Mouse (Mus musculus): Measurements from ENCODE around the gene Ncbp2. TPM values are rescaled to one million over a fixed set of nuclear protein-coding genes. Genes with fewer than 3 reads are reported as not detected.

Ncbp2 gene
- polyA plus RNA-seq (2016; fragmentation: Nextera tagmentation; extraction: Ambion mirVana): 57.0 and 57.2 TPM in 2 replicates

GRCm38 (mm10) chr16:31948345-31948774 lies at the start of gene Ncbp2, which contains the start of gene 0610012G03Rik:
Ncbp2 (plus strand) TSS chr16:31948513.
0610012G03Rik (minus strand) TSS chr16:31948494.
- peaks cover 43% of the 10 kb centered on the region for H3K4me1 ChIP-seq
- peak within 1 kb of the TSS; percentile 87 for H3K4me2 ChIP-seq
- peak within 1 kb of the TSS; percentile 90 for H3K9ac ChIP-seq
- no peaks in the 10 kb centered on the region for H3K9me3 ChIP-seq (replicated peaks)
- ATAC-seq: peak; percentile 88
- H3K27me3 ChIP-seq (replicated peaks): no peaks in the 10 kb centered on the region
- peaks cover 44% of the 10 kb centered on the region for H3K36me3 ChIP-seq
- peak within 1 kb of the TSS; percentile 85 for H3K4me3 ChIP-seq
- peak within 1 kb of the TSS; percentile 87 for H3K27ac ChIP-seq
- under 1% methylated on average over 55 of the region's 55 CpGs for WGBS (ENCODE audit: insufficient replicate concordance)

DNA sequence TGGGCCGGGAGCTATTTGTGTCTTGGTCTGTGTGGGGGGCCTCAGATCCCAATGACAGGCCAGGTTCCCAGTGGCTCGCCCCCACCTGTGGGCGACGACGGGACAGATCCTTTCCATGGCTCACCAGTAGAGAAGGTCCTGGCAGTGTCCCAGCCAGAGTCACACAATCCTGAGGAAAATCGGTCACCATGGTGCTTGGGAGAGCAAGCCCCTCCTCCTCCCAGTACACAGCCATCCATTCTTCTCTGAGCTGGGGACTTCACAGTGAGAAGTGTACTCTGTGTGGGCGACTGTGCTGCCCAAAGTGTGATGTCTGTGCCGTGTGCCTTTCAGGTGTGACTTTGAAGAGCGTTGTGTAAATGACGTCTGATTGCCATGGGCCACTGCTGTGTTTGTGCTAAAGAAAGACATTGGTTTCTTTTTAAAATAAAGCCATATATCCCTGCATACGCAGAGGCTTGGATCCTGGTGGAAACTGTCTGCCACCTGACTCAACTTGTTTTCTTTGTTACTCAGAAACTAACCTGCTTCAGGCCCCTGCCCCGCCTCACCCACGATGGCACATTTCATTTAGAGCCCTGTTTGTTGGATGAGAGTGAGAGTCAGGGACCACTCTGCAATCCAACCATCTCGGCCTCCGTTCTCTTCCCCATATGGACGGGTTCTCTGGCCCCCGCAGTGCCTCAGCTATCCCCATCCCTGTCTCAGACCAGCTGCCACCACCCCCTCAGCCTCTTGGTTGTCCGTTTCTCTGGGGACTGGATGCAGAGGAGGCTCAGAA lies 49.6 kb upstream of the Ncbp2 start:
- no peaks in the 10 kb centered on the region for H3K36me3 ChIP-seq
- no peak overlapping the region for H3K27ac ChIP-seq
- no peak overlapping the region for H3K4me2 ChIP-seq
- H3K4me1 ChIP-seq: no peaks in the 10 kb centered on the region
- no peak overlapping the region for H3K9ac ChIP-seq
- H3K9me3 ChIP-seq (replicated peaks): 0 out of 2 replicates have a peak, but pooled peaks cover 4% of the 10 kb centered on the region
- WGBS (ENCODE audit: insufficient replicate concordance): 79% methylated on average over 18 of the region's 18 CpGs
- ATAC-seq: no peak
- no peak overlapping the region for H3K4me3 ChIP-seq
- no peaks in the 10 kb centered on the region; the same call in 1 of the 2 replicates for H3K27me3 ChIP-seq (replicated peaks)

DNA sequence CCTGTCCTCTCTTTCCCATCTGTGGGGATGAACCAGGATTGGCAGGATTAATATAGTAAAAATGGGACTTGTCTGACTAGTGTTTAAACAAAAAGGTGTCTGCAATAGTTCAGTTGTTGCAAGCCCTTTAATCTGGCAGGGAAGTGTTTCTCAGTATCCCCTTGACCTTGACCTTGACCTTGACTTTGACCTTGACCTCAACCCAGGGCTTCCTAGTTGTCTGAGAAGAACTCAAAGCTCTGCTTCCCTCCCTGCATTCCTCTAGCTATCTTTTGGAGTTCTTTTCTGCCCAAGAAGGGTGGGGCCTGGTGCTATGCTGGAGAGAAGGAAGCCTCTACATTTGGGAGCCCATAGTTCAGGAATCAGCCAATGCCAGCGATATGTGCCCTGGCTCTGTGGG lies 46.4 kb upstream of the Ncbp2 start:
- ATAC-seq: no peak

DNA sequence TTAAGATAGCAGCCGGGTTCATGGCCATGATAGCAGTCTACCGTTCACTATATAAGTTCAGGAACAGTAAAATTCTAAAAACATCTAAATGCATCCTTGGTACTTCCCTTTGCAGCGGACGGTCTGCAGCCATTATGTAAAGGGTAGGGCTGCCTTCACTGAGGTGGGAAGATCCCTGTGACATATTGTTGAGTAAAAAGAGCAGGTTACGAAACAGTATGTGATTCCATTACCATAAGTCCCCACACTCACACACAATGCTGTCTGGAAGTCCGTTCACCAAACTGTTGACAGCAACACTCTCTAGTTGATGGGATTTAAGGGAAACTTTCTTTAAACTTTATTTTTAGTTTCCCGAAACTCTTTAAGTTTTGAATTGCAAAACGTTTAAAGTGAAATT lies 45.1 kb upstream of the Ncbp2 start:
- peaks cover 13% of the 10 kb centered on the region for H3K4me1 ChIP-seq
- H3K27ac ChIP-seq: no peak overlapping the region
- WGBS (ENCODE audit: insufficient replicate concordance): 73% methylated on average over 8 of the region's 8 CpGs
- no peaks in the 10 kb centered on the region for H3K36me3 ChIP-seq
- H3K4me3 ChIP-seq: no peak overlapping the region
- ATAC-seq: no peak
- no peak overlapping the region for H3K9ac ChIP-seq
- H3K27me3 ChIP-seq (replicated peaks): peaks cover 12% of the 10 kb centered on the region; the same call in 1 of the 2 replicates
- 0 out of 2 replicates have a peak, but pooled peaks cover 4% of the 10 kb centered on the region for H3K9me3 ChIP-seq (replicated peaks)
- H3K4me2 ChIP-seq: no peak overlapping the region

More for the DNA sequence above, 46.4 kb upstream of the Ncbp2 start:
- H3K9ac ChIP-seq: no peak overlapping the region
- no peak overlapping the region for H3K27ac ChIP-seq
- H3K4me2 ChIP-seq: no peak overlapping the region
- no peaks in the 10 kb centered on the region for H3K36me3 ChIP-seq
- H3K27me3 ChIP-seq (replicated peaks): peaks cover 12% of the 10 kb centered on the region
- peaks cover 13% of the 10 kb centered on the region for H3K4me1 ChIP-seq
- H3K9me3 ChIP-seq (replicated peaks): 0 out of 2 replicates have a peak, but pooled peaks cover 4% of the 10 kb centered on the region
- WGBS (ENCODE audit: insufficient replicate concordance): 64% methylated on average over 1 of the region's 1 CpGs
- no peak overlapping the region for H3K4me3 ChIP-seq

GRCm38 (mm10) chr16:31905331-31905730 lies 43.0 kb upstream of the Ncbp2 start:
- H3K4me3 ChIP-seq: no peak overlapping the region
- 53% methylated on average over 4 of the region's 4 CpGs for WGBS (ENCODE audit: insufficient replicate concordance)
- no peak overlapping the region for H3K4me2 ChIP-seq
- H3K36me3 ChIP-seq: no peaks in the 10 kb centered on the region
- H3K4me1 ChIP-seq: peaks cover 13% of the 10 kb centered on the region
- H3K9ac ChIP-seq: no peak overlapping the region
- H3K27me3 ChIP-seq (replicated peaks): peaks cover 21% of the 10 kb centered on the region
- no peak for ATAC-seq
- no peaks in the 10 kb centered on the region for H3K9me3 ChIP-seq (replicated peaks)
- H3K27ac ChIP-seq: no peak overlapping the region

- WGBS (ENCODE audit: insufficient replicate concordance): 34% methylated on average over 20 of the region's 20 CpGs
- no peak overlapping the region for H3K27ac ChIP-seq
- H3K9ac ChIP-seq: no peak overlapping the region
- H3K27me3 ChIP-seq (replicated peaks): peaks cover 21% of the 10 kb centered on the region
- peak overlapping the region; percentile 52 for H3K4me2 ChIP-seq
- no peak for ATAC-seq
- H3K4me1 ChIP-seq: peaks cover 13% of the 10 kb centered on the region
- no peaks in the 10 kb centered on the region for H3K36me3 ChIP-seq
- H3K4me3 ChIP-seq: 0 out of 2 replicates have a peak overlapping the region, but pooled peaks have one; percentile 15
- H3K9me3 ChIP-seq (replicated peaks): no peaks in the 10 kb centered on the region
These were observed 42.2 kb upstream of the Ncbp2 start for GRCm38 (mm10) chr16:31905891-31906825.

GRCm38 (mm10) chr16:31906896-31907295 lies 41.4 kb upstream of the Ncbp2 start:
- no peaks in the 10 kb centered on the region for H3K9me3 ChIP-seq (replicated peaks)
- no peaks in the 10 kb centered on the region for H3K36me3 ChIP-seq
- no peak overlapping the region for H3K9ac ChIP-seq
- ATAC-seq: no peak
- H3K27ac ChIP-seq: no peak overlapping the region
- peaks cover 13% of the 10 kb centered on the region for H3K4me1 ChIP-seq
- peak overlapping the region; percentile 15; the same call in 1 of the 2 replicates for H3K4me3 ChIP-seq
- peaks cover 21% of the 10 kb centered on the region for H3K27me3 ChIP-seq (replicated peaks)
- peak overlapping the region; percentile 52 for H3K4me2 ChIP-seq
- 7% methylated on average over 9 of the region's 9 CpGs for WGBS (ENCODE audit: insufficient replicate concordance)

- Histone ChIP-seq H3K9me3 (replicated peaks) (no peaks in the 10 kb centered on the region), H3K36me3 (no peaks in the 10 kb centered on the region), H3K27me3 (replicated peaks) (peaks cover 25% of the 10 kb centered on the region), H3K4me3 (no peak overlapping the region), H3K27ac (no peak overlapping the region), H3K4me2 (no peak overlapping the region), H3K4me1 (peaks cover 13% of the 10 kb centered on the region), H3K9ac (no peak overlapping the region)
- WGBS (ENCODE audit: insufficient replicate concordance): 65% methylated on average over 11 of the region's 11 CpGs
- no peak for ATAC-seq
These were observed 39.4 kb upstream of the Ncbp2 start for GRCm38 (mm10) chr16:31908959-31909358.

GRCm38 (mm10) chr16:31910281-31910847 lies 37.9 kb upstream of the Ncbp2 start:
- no peak overlapping the region for H3K4me2 ChIP-seq
- 24% methylated on average over 10 of the region's 10 CpGs for WGBS (ENCODE audit: insufficient replicate concordance)
- no peak for ATAC-seq
- no peak overlapping the region for H3K27ac ChIP-seq
- H3K9ac ChIP-seq: no peak overlapping the region
- H3K4me1 ChIP-seq: peaks cover 13% of the 10 kb centered on the region
- no peaks in the 10 kb centered on the region for H3K9me3 ChIP-seq (replicated peaks)
- H3K36me3 ChIP-seq: no peaks in the 10 kb centered on the region
- no peak overlapping the region for H3K4me3 ChIP-seq
- peaks cover 25% of the 10 kb centered on the region for H3K27me3 ChIP-seq (replicated peaks)

GRCm38 (mm10) chr16:31917776-31918175 lies 30.5 kb upstream of the Ncbp2 start:
- Histone ChIP-seq H3K9ac (no peak overlapping the region), H3K36me3 (no peaks in the 10 kb centered on the region), H3K4me3 (no peak overlapping the region), H3K4me2 (peak overlapping the region; percentile 45), H3K9me3 (replicated peaks) (no peaks in the 10 kb centered on the region), H3K27me3 (replicated peaks) (0 out of 2 replicates have a peak, but pooled peaks cover 6% of the 10 kb centered on the region), H3K4me1 (peaks cover 9% of the 10 kb centered on the region; the same call in 1 of the 2 replicates), H3K27ac (no peak overlapping the region)
- ATAC-seq: no peak
- WGBS (ENCODE audit: insufficient replicate concordance): 52% methylated on average over 11 of the region's 11 CpGs

GRCm38 (mm10) chr16:31918248-31918724 lies 30.0 kb upstream of the Ncbp2 start:
- Histone ChIP-seq H3K27me3 (replicated peaks) (0 out of 2 replicates have a peak, but pooled peaks cover 5% of the 10 kb centered on the region), H3K4me1 (peaks cover 9% of the 10 kb centered on the region; the same call in 1 of the 2 replicates), H3K36me3 (no peaks in the 10 kb centered on the region), H3K9me3 (replicated peaks) (no peaks in the 10 kb centered on the region), H3K4me3 (no peak overlapping the region), H3K9ac (no peak overlapping the region), H3K4me2 (peak overlapping the region; percentile 45), H3K27ac (no peak overlapping the region)
- 7% methylated on average over 14 of the region's 14 CpGs for WGBS (ENCODE audit: insufficient replicate concordance)
- no peak for ATAC-seq

All from liver, embryonic 12.5 days (tissue).